Mouse (Mus musculus) MEL (cell line): ENCODE measurements around the gene Ndufb7.
A peak's percentile ranks its signal among the peaks of the same experiment; 100 is the strongest.

Experiments
- CHD2 ChIP-seq: IDR thresholded peaks from 2 replicates; pipeline ENCODE4 v1.6.1; 2011; ENCODE audit warnings: low read length, improper control_type of control experiment
- CTCF ChIP-seq, 3 experiments: IDR thresholded peaks in 2 of 3; conservative IDR thresholded peaks in 1 of 3; 2 replicates each; pipeline ENCODE4 v1.5.1; 2011 to 2012; ENCODE audit warnings: low read length in 3 of 3, low read depth in 2 of 3, mild to moderate bottlenecking in 2 of 3, improper control_type of control experiment in 1 of 3, inconsistent platforms in 1 of 3, mixed read lengths in 1 of 3, moderate library complexity in 1 of 3; ENCODE audit not compliant: control insufficient read depth in 1 of 3, insufficient read depth in 1 of 3, poor library complexity in 1 of 3, severe bottlenecking in 1 of 3
- ETS1 ChIP-seq: IDR thresholded peaks from 2 replicates; pipeline ENCODE4 v1.6.1; 2012; ENCODE audit warnings: low read depth, mild to moderate bottlenecking, inconsistent platforms, low read length, improper control_type of control experiment, moderate library complexity
- GATA1 ChIP-seq: IDR thresholded peaks from 2 replicates; pipeline ENCODE4 v1.6.1; 2011; ENCODE audit warnings: low read depth, low read length, improper control_type of control experiment
- NRF1 ChIP-seq: IDR thresholded peaks from 2 replicates; pipeline ENCODE4 v1.6.1; 2014; ENCODE audit warnings: low read depth, mild to moderate bottlenecking, inconsistent platforms, low read length, improper control_type of control experiment, moderate library complexity; ENCODE audit not compliant: poor library complexity, insufficient read depth, severe bottlenecking
- POLR2A ChIP-seq, 2 experiments: IDR thresholded peaks; 2 replicates each; pipeline ENCODE4 v1.6.1; 2011 to 2012; ENCODE audit warnings: low read length in 2 of 2, mild to moderate bottlenecking in 2 of 2, control low read depth in 1 of 2, improper control_type of control experiment in 1 of 2, low read depth in 1 of 2, moderate library complexity in 1 of 2; ENCODE audit not compliant: control insufficient read depth in 1 of 2, insufficient read depth in 1 of 2, poor library complexity in 1 of 2
- RAD21 ChIP-seq: IDR thresholded peaks from 2 replicates; pipeline ENCODE4 v1.6.1; 2011; ENCODE audit warnings: mild to moderate bottlenecking, low read depth, low read length, improper control_type of control experiment
- SIN3A ChIP-seq: IDR thresholded peaks from 2 replicates; pipeline ENCODE4 v1.6.1; 2012; ENCODE audit warnings: low read length, improper control_type of control experiment, inconsistent platforms
- TBP ChIP-seq: IDR thresholded peaks from 2 replicates; pipeline ENCODE4 v1.8.0; 2011; ENCODE audit warnings: low read depth, low read length, improper control_type of control experiment
- USF1 ChIP-seq: IDR thresholded peaks from 2 replicates; pipeline ENCODE4 v1.6.1; 2014; ENCODE audit warnings: low read depth, mild to moderate bottlenecking, inconsistent platforms, low read length, improper control_type of control experiment, moderate library complexity
- ZC3H11A ChIP-seq: IDR thresholded peaks from 2 replicates; pipeline ENCODE4 v1.6.1; 2012; ENCODE audit warnings: low read depth, mild to moderate bottlenecking, inconsistent platforms, low read length, improper control_type of control experiment

- TF ChIP-seq CTCF (IDR thresholded peaks at IDR 0.05 in 2 of 3, conservative IDR thresholded peaks at IDR 0.05 in 1 of 3; ENCODE audit: control insufficient read depth in 1 of 3, insufficient read depth in 1 of 3, low read depth in 2 of 3, low read length in 3 of 3, poor library complexity in 1 of 3, severe bottlenecking in 1 of 3) (no peak), GATA1 (peak; percentile 35; the same call in 1 of the 2 replicates), NRF1 (no peak), SIN3A (no peak; the same call in 1 of the 2 replicates), POLR2A (IDR thresholded peaks at IDR 0.05; ENCODE audit: control insufficient read depth in 1 of 2, insufficient read depth in 1 of 2, low read depth in 1 of 2, low read length in 2 of 2, poor library complexity in 1 of 2) (no peak; a peak in 1 of 4 replicates), ZC3H11A (no peak), TBP (no peak), ETS1 (no peak), CHD2 (no peak), RAD21 (no peak), USF1 (no peak)
Observed at GRCm38 (mm10) chr8:83593325-83594166, 27.1 kb downstream of the Ndufb7 start.
